Mouse (Mus musculus): Measurements from ENCODE around the gene Nlrc4.
"Not testable (repeated sequence)": the region's sequence is repeated elsewhere in the genome, so short reads cannot be mapped to it uniquely, and the experiment has no call there.

Nlrc4 gene
- long read RNA-seq, experiment 1, result 0 reads
- long read RNA-seq, experiment 2, result 0 reads

DNA sequence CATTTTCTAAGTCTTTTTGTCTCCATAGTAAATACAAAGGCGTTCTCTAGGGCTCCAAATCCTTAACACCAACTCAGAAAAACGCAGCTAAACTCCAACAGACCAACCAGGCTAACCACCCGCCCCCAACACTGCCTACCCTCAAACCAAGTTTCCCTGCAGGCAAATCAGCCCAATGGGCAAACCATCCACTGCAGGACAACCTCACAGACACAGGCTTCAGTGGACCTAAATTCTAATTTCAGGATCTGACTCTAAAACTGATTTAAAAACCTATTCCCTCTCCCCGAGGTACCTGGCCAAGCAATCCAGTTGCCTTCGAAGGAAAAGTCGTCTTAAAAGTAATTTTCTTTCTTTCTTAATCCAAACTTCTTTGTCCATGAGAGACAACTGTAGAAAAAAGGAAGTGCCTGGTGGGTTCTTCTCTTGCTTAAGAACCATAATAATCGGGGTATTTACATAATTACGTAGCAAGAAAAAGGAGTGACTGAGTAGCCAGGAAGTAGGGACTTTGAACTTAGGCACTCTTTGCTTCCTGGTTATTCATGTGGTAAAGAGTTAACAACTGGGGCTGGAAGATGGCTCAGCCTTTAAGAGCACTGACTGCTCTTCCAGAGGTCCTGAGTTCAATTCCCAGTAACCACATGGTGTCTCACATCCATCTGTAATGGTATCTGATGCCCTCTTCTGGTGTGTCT, at the start of gene Nlrc4:
Gene Nlrc4 (minus strand): TSS at position 432 of the 698 bp plus-strand sequence.
- intact Hi-C loops (cut with DNase I), result no loop called here

DNA sequence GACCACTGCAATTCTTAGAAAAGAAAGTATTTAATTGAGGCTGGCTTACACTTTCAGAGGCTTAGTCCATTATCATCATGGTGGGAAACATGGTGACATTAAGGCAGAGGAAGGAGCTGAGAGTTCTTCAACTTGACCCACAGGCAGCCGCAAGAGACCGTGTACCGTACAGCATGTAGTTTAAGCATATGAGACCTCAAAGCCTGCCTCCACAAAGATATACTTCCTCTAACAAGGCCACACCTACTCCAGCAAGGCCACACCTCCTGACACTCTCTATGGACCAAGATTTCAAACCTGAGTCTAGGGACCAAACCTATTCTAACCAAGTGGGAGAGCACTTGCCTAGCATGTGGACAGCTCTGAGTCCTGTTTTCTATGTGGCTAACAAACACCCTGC, 49.7 kb upstream of the Nlrc4 start:
- intact Hi-C loops (cut with DNase I), result no loop called here

DNA sequence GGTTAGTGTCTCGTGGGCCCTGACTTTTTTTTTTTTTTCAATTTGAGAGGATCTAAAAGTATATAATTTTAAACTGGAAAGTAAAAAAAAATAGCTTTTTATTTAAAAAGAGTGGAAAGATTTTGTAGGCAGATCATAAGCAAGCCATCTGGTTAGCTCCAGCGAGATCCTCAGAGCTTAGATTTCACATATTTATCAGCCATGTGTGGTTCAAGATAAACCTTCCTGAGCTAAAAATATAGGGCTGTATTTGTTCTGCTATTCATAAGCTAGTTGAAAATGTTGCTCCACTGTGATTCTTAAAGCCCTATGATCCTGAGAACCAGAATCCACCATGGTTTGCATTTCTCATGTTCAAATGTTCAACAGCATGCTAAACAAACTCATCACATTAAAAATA, 49.0 kb upstream of the Nlrc4 start:
- intact Hi-C loops (cut with DNase I), result no loop called here

DNA sequence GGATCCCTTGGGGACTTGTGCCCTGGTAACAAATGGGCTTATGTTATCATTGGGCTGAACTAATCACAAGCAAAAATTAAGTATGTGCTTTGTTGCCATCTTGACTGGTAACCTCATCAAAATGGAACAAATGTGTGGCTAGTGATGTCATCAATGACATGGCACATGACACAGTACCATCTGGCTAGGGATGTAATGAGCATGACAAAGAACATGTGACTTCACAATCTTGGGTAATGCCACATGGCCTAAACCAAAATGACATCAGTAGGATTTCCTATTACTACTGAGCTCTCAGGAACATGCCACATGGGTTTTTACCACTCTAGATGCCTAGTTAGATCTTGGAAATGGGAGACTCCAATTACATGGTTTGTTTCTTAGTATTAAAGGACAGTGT, 42.1 kb upstream of the Nlrc4 start:
- intact Hi-C loops (cut with DNase I), result no loop called here

DNA sequence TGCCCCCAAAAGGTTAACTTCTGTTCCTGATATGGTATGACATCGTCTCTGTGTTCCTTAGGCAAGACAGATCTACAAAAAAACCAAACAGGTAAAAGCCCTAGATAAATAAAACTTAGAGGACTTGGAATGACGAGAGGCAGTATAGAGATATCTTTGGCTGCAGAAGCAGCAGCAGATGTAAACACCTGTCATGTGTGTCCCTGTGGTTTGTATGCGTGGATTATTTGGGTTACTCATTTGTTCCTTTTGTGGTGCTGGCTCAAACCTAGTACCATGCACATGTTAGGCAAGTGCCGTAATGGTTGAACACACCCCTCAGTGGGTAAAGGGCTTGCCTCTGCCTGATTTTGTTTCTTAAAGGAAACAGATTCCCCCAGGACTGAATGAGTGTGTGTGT, 41.3 kb upstream of the Nlrc4 start:
- intact Hi-C loops (cut with DNase I), result no loop called here

DNA sequence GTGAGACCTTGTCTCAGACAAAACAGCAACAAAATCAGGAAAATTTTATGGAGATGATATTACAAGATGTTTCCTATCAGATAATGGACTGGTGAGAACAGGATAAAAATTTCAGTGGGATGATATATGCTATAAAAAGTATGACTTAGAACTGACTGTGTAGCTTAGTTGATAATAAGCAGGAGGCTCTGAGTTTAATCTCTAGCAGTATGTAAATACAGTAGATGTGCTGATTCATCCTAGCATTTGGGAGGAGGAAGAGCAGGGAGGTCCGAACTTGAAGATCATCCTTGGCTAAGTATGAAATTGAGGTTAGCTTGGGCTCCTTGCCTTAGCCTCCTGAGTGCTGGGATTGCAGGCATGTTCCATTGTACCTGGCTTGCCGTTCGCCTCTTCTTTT, 32.6 kb upstream of the Nlrc4 start:
- intact Hi-C loops (cut with DNase I), result loop anchor here (5.0 kb wide), 1 partner anchor 36 kb away; the partner anchor contains the start of gene Birc6

DNA sequence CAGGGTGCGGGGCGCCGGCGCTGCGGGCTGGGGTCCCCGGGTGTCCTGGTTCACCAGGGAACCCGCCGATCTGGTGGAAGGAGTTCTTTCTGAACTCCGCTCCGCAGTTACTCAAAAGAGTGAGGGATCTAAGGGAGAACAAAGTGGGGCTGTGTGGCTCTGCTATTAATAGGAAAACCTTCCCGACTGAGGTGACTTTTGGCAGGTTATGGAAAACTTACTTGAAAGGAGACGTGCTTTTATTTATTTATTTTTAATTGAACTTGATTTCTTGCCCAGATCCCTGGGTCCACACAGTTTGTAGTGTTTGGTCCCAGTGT, 30.9 kb upstream of the Nlrc4 start:
- intact Hi-C loops (cut with DNase I), result loop anchor here (5.0 to 10.0 kb wide), 2 partner anchors 37 to 155 kb away; partner anchors contain the start of genes Birc6 and Spast

DNA sequence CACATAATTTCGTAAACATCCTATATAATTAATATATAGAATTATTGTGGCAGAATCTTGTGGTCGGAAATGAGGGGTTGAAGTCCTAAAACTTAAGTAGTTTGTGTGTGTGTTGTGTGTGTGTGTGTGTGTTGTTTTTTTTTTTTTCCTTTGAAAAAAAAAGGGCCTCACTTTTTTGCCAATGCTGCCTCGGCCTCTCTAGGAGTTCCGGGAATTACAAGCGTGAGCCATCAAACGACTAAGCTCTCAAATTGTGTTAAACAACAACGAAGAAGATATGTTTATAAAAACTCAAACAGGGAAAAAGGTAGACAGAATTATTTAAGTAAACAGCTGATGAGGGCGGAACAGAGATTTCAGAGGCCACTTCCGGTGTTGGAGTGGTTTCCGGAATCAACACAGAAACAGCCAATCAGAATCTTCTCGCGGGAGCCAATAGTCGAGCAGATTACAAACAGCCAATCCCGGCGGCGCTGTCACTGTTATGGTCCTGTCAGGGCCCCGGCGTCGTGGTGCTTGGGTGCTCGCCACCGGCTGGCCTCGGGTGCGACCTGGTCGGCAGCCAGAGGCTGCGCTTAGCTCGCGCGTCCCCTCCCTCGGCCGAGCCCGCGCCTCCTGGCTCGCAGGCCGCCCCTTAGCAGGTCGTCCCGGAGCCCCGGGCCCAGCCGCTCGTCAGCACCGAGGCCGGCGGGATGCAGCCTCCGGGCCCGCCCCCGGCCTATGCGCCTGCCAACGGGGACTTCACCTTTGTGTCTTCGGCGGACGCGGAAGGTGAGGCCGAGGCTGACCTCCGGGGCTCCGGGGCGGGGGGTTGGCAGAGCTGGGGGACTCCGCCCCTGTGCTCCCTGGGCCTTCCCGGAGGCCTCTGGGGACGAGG, 30.3 kb upstream of the Nlrc4 start, which contains the start of gene Yipf4:
Gene Yipf4 (plus strand): TSS at position 470 of the 877 bp plus-strand sequence.
- intact Hi-C loops (cut with DNase I), result loop anchor here (10.0 kb wide), 1 partner anchor 154 kb away; the partner anchor contains the start of gene Spast

DNA sequence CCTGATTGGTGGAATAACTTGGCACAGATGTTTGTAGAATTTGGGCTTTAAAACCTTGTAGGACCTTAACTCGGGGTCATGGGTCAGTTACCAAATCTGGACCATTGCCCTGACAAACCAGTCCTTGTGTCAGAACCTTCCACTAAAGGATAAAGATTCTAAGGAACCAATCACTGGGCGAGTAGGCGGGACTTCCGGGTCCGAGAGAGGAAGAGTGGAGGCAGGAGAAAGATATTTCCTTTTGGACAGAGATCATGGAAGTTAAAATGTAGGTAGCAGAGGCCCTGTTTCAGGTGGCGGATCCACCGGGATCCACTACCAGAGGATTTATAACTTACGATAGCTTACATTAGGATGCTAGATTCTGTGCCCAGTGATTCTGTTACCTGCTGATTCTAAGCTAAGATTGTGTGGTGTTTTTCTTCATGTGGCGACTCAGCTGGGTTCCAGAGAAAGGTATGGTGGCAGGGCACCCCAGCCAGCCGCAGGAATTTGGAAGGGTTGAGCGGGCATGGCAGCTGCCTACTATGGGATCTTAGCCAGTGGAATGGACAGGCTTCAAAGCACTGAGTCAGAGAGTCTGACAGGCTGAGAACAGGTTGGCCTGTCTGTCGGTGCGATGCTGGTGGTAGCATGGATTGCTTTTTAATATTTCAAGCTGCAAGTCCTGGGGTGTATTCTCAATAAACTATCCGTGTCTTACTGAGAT, 21.6 kb upstream of the Nlrc4 start:
- intact Hi-C loops (cut with DNase I), result loop anchor here (10.0 kb wide), 1 partner anchor 146 kb away; the partner anchor contains the start of gene Spast

DNA sequence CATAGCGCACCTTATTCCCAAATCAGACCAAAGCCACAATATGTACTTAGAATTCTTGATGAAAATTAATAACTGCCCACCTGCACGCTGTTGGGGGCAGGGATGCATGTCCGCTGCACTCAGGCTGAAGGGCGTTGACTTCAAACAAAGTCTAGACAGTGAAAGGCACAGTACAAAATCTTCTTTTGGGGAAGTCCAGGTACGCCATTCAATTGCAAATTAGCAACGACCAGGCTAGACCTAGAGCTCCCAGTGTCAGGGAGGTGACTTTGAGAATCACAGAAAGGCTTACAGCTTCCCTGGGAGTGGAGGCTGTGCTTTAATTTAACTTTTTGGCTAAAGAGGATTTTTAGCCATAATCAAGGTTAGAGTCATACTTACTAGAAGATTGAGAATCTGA, 11.2 kb upstream of the Nlrc4 start:
- intact Hi-C loops (cut with DNase I), result not testable (repeated sequence)

DNA sequence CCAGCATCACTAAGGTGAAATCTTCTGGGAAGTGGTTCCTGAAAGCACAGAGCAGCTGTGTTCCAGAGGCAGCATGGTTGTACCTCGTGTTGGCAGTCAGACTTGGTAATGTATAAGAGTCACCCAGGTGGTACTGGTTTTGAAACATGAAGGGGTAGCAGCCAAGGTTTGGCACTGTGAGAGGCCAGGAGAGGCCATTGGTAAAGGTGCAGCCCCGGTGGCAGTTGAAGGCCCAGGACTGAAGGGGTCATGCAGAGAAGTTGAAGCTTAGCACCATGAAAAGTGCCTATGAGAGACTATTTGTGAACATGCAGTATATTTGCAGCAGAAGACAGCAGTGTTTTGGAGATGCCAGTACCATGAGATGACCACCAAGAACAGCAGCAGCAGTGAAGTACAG, 9.0 kb upstream of the Nlrc4 start:
- intact Hi-C loops (cut with DNase I), result not testable (repeated sequence)

DNA sequence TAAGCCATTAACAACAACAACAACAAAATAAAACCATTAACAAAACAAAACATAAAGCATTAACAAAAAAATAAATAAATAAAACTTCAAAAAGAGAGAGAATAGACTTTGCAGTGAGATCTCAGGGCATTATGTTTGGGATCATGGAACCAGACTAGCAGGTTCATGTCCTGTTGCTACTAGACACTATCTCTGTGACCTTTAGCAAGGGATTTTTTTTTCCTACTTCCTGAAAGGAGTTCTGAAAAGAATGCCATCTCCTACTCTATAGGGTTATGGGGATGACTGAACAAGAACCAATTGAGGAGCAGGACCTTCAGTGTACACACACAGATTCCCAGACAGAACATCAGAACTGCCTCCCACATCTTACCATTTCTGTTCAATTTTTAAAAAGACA, 4.6 kb upstream of the Nlrc4 start:
- intact Hi-C loops (cut with DNase I), result no loop called here

DNA sequence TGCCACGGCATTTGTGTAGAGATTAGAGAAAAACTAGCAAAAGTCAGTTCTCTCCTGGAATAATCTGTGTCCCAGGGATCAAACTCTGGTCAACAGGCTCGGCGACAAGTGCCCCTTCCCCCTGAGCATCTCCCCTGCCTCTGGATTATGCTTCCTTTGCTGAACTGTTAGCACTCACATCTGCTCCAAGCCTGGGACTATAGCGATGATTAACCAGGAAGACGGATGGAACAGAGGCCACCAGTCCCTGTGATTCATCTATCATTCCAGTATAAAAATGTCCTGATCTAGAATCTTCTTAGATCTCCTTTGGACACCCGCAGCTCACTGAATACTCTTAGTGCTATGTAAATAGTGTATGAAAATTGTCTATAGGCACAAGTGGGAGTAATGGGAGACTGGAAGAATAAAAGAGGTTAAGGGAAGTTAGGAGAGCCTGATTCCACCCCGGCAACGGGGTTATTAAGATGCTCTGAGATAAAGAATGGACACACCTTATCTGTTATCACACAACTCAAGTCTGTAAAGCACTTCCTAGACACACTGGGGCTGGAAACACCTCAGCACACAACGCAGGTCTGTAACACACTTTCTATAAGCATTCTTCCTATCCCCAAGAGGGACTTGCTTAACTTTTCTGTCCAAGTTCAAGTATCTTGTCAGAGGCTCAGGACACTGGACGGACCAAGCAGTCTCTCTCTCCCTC, 817 bp downstream of the Nlrc4 start:
- intact Hi-C loops (cut with DNase I), result no loop called here

DNA sequence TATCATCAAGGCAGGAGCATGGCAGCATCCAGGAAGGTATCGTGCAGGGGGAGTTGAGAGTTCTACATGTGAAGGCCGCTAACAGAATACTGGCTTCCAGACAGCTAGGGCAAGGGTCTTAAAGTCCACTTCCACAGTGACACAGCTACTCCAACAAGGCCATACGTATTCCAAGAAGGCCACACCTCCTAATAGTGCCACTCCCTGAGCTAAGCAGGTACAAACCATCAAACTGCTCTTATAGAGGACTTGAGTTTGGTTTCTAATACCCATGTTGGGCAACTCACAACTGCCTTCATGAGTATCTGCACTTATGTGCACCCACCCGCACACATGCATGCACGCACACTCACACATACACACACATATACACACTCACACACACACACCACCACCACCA, 2.1 kb downstream of the Nlrc4 start:
- intact Hi-C loops (cut with DNase I), result no loop called here

DNA sequence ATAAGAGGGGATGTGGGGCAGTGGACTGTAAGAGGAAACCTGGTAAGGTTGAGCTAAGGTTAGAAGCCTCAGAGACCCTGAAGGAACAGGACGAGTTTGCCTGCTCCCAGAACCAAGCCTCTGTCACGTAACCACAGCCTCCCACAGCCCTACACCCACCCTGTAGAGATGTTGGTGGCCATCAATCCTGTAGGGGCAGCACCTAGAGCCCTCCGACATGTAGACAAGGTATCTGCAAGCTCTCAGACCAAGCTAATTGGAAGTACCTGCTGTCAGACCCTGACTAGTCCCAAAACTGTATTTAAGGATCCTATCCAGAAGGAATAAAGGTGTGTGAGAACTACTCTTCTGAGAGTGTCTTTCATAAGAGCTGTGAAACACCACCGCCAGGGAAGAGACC, 3.5 kb downstream of the Nlrc4 start:
- intact Hi-C loops (cut with DNase I), result no loop called here

DNA sequence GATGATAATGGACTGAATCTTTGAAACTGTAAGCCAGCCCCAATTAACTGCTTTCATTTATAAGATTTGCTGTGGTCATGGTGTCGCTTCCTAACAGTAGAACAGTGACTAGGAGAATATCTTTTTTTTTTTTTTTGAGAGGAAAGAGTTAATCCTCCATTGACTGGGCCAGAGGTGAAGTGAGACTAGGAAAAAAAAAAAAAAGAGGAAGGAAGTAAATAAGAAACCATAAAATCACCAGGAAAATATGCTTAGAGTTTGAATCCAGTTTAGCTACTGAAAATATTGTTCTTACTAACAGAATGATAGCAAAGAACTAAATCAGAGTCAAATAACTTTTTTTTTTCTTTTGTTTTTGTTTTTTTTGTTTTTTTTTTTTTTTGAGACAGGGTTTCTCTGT, 4.3 kb downstream of the Nlrc4 start:
- intact Hi-C loops (cut with DNase I), result no loop called here

DNA sequence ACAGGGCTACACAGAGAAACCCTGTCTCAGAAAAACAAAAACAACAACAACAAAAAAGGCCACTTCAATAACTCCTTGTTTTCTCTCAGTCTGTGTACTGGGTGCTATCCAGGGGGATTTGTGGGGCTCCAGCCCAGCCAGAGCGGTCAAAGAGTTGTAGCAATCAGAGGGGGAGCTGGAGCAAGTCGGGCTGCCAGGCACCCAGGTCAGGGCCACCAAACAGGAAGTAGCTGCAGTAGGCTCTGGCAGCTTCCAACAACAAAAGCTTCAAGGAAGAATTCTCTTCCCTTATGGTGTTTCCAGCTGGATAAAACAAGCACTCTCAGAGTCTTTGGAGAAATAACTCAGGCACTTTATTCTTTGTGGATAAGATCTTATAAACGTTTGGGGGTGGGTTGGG, 5.0 kb downstream of the Nlrc4 start:
- intact Hi-C loops (cut with DNase I), result no loop called here

DNA sequence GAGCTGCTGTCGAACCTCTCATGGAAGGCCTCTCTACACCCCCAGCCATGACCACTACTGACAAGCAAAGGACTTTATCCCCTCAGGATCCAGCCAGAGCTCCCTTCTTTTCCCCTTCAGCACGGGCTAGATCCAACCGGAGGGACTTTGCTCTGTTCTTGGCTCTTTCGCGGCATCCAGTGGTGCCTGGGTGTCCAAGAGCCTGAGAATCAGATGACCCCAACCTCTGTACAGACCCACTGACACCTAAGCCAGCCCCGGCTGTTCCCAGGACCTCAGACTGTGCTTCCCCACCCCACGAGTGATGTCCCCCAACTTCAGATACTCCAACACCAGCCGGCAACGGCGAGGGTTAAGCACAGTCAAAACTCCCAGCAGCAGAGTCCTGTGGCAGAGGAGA, 9.2 kb downstream of the Nlrc4 start:
- intact Hi-C loops (cut with DNase I), result no loop called here

DNA sequence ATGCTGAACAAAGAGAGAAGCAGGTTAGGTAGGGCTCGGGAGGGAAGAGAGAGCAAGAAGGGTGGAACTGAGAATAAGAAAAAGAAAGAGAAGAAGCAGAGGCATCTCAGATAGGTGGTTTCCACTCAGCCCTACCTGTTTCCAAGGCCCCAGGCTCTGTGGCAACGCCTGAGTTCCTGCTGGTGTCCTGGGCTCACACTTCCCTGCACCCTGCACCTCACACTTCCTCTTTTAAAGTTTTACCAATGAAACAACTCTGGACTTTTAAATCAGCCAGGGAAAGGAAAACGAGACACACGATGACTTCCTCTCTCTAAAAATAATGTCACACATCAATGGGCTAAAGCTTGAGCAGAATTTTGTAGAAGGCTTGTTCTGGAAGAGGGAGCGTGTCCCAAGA, 18.5 kb downstream of the Nlrc4 start:
- intact Hi-C loops (cut with DNase I), result no loop called here

DNA sequence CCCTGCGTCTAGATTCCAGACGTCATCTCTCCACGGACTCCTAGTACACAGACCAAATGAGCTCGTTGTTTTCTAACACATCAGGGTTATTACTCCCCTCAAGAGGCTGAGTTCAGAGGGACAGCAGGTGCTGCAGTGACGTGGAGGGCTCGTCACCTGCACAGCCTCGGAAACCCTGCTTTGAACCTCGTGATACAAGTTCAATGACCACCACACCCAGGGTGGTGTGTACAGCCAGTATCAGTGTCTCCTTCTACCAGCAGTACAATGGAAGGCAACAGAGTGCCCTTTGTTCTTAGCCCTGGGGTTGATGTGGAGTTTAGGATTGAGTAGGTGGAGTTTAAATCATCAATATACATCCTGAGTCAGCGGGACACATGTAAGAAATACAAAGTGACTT, 21.2 kb downstream of the Nlrc4 start:
- intact Hi-C loops (cut with DNase I), result no loop called here

DNA sequence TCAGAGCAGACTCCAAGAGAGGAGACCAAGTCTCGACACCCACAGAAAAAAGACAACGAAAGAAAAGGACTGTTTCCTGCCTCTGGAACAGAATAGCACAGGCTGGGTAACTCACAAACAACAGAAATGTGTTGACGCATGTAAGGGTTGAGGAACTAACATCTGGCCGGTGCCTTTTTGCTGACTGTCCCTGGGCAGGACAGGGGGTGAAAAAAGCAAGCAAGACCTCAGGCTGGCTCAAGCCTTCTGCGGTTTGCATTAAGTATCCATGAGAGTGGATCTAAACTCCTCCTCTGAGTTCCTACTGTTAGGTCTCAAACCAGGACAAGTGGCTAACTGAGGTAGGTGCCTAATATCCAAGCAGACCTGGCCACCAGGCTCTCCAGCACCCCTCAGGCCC, 26.3 kb downstream of the Nlrc4 start:
- intact Hi-C loops (cut with DNase I), result no loop called here
